Comparison of ENCODE assay signal across 33 mouse cellular contexts in the genomic region with DNA sequence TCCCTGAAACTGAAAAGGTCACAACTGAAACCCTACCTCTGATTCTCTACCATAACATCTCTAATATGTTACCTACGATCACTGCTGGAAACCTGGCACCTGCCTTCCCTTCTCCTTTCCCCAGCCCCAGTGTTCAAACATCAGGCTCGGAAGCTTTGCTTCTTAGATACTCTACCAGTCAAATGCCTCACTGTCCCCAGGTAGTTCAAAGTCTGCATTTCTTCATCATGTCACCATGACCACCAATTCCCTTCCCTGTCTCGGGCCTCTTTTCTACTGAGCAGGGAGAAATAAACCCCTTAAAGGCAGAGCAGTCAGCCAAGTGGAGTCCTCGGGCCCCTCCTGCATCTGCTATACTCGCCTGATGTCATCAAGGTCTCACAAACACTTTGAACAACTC.
"Had no signal": no experiment of that assay in that cellular context is flagged by ENCODE, and none has a peak within 500 bp of the region (broad histone marks: within the 10 kb centered on the region; RNA-seq: fewer than 3 reads in every experiment).

No protein-coding gene starts in this region.

- H3K36me3 ChIP-seq: limb, embryonic 15.5 days; midbrain, embryonic 15.5 days had no signal

- H3K27ac ChIP-seq: limb, embryonic 10.5 days; limb, embryonic 12.5 days; limb, embryonic 13.5 days; limb, embryonic 15.5 days; liver, embryonic 12.5 days; liver, embryonic 13.5 days; liver, embryonic 14.5 days; liver, embryonic 15.5 days; lung, embryonic 15.5 days; macrophage; midbrain, embryonic 10.5 days; midbrain, embryonic 12.5 days; midbrain, embryonic 13.5 days; midbrain, embryonic 15.5 days; neural tube, embryonic 12.5 days; neural tube, embryonic 13.5 days had no signal

- ATAC-seq: liver, embryonic 12.5 days; liver, postnatal 0 days; lung, postnatal 0 days; midbrain, embryonic 13.5 days; midbrain, embryonic 15.5 days; midbrain, embryonic 16.5 days had no signal

- DNase-seq: left cerebral cortex, postnatal 4 days; liver; liver, embryonic 13.5 days; liver, postnatal 0 days; lung, adult 18-20 months; lung, adult 2 months; lung, embryonic 14.5 days; lung, postnatal 10 days; lung, postnatal 14 days; lung, postnatal 36 days; lung, postnatal 4 days; midbrain, embryonic 14.5 days had no signal

- H3K4me2 ChIP-seq: limb, embryonic 12.5 days; limb, embryonic 13.5 days; limb, embryonic 15.5 days; liver, embryonic 11.5 days; liver, embryonic 12.5 days; liver, embryonic 13.5 days; liver, embryonic 15.5 days; lung, embryonic 14.5 days; lung, embryonic 15.5 days; midbrain, embryonic 11.5 days; midbrain, embryonic 12.5 days; midbrain, embryonic 13.5 days; midbrain, embryonic 15.5 days; neural tube, embryonic 12.5 days; neural tube, embryonic 13.5 days had no signal

- H3K4me1 ChIP-seq: limb, embryonic 10.5 days; limb, embryonic 12.5 days; limb, embryonic 13.5 days; limb, embryonic 15.5 days; liver, embryonic 15.5 days; midbrain, embryonic 10.5 days; midbrain, embryonic 12.5 days; midbrain, embryonic 13.5 days; midbrain, embryonic 15.5 days; neural tube, embryonic 12.5 days; neural tube, embryonic 13.5 days had no signal

- H3K9me3 ChIP-seq: limb, embryonic 10.5 days; limb, embryonic 12.5 days; limb, embryonic 13.5 days; limb, embryonic 15.5 days; liver, embryonic 12.5 days; liver, embryonic 13.5 days; liver, embryonic 15.5 days; lung, embryonic 15.5 days; megakaryocyte, embryonic 14.5 days; midbrain, embryonic 10.5 days; midbrain, embryonic 12.5 days; midbrain, embryonic 13.5 days; midbrain, embryonic 15.5 days; neural tube, embryonic 12.5 days; neural tube, embryonic 13.5 days had no signal

- H3K4me3 ChIP-seq: limb, embryonic 10.5 days; limb, embryonic 12.5 days; limb, embryonic 13.5 days; limb, embryonic 15.5 days; liver, embryonic 12.5 days; liver, embryonic 13.5 days; liver, embryonic 15.5 days; lung, embryonic 15.5 days; megakaryocyte, embryonic 14.5 days; midbrain, embryonic 10.5 days; midbrain, embryonic 12.5 days; midbrain, embryonic 13.5 days; midbrain, embryonic 15.5 days; myocyte; neural tube, embryonic 12.5 days; neural tube, embryonic 13.5 days had no signal

- H3K27me3 ChIP-seq: limb, embryonic 12.5 days; limb, embryonic 13.5 days; limb, embryonic 15.5 days; liver, embryonic 12.5 days; liver, embryonic 13.5 days; liver, embryonic 15.5 days; lung, embryonic 15.5 days; megakaryocyte, embryonic 14.5 days; midbrain, embryonic 12.5 days; midbrain, embryonic 13.5 days; midbrain, embryonic 15.5 days; neural tube, embryonic 12.5 days; neural tube, embryonic 13.5 days had no signal

- H3K9ac ChIP-seq: limb, embryonic 12.5 days; limb, embryonic 13.5 days; limb, embryonic 15.5 days; liver, embryonic 12.5 days; liver, embryonic 13.5 days; liver, embryonic 14.5 days; liver, embryonic 15.5 days; liver, postnatal 0 days; lung, embryonic 14.5 days; lung, embryonic 15.5 days; midbrain, embryonic 12.5 days; midbrain, embryonic 13.5 days; midbrain, embryonic 15.5 days; neural tube, embryonic 12.5 days; neural tube, embryonic 13.5 days had no signal
